Mouse (Mus musculus) neural tube, embryonic 11.5 days (tissue): ENCODE measurements at regions not wholly inside any gene's neighbourhood (a gene's known extent, or its start where the extent isn't known, plus 50 kb on each side); places are given as distances from the start of the nearest gene placed in this dataset.

Source experiments
- ATAC-seq: fragments of 200-750 bp; cut with Nextera tagmentation; 2 replicates; pipeline ENCODE4 v1.8.0; 2017; ENCODE audit warnings: moderate number of reproducible peaks, mild to moderate bottlenecking, moderate TSS enrichment, moderate library complexity; ENCODE audit not compliant: insufficient read depth, low FRiP score, low TSS enrichment
- DNase-seq: peaks from one replicate; pipeline ENCODE4 v3.0.0-alpha.2; 2015; ENCODE audit warnings: low spot score
- H3K27ac ChIP-seq: fragments of 300-500 bp; sonication (generic); 2 replicates; pipeline ENCODE4 v1.5.1; 2014; ENCODE audit warnings: low read depth, mild to moderate bottlenecking, low read length
- H3K27me3 ChIP-seq: fragments of 300-500 bp; sonication (generic); 2 replicates; pipeline ENCODE4 v1.6.1; 2014; ENCODE audit warnings: mild to moderate bottlenecking, low read length, mixed read lengths; ENCODE audit not compliant: control insufficient read depth, insufficient read depth
- H3K36me3 ChIP-seq: fragments of 300-500 bp; sonication (generic); 2 replicates; pipeline ENCODE4 v1.6.1; 2014; ENCODE audit warnings: mild to moderate bottlenecking, low read length, moderate library complexity, mixed read lengths; ENCODE audit not compliant: control insufficient read depth, insufficient read depth
- H3K4me1 ChIP-seq: fragments of 300-500 bp; sonication (generic); 2 replicates; pipeline ENCODE4 v1.6.1; 2014; ENCODE audit warnings: low read length, mixed read lengths; ENCODE audit not compliant: control insufficient read depth, insufficient read depth
- H3K4me2 ChIP-seq: fragments of 300-500 bp; sonication (generic); 2 replicates; pipeline ENCODE4 v1.6.1; 2014; ENCODE audit warnings: low read depth, mild to moderate bottlenecking, moderate library complexity
- H3K4me3 ChIP-seq: fragments of 300-500 bp; sonication (generic); 2 replicates; pipeline ENCODE4 v1.5.1; 2014; ENCODE audit warnings: low read depth, low read length
- H3K9ac ChIP-seq: fragments of 300-500 bp; sonication (generic); 2 replicates; pipeline ENCODE4 v1.6.1; 2014; ENCODE audit warnings: mild to moderate bottlenecking, low read length
- H3K9me3 ChIP-seq: fragments of 300-500 bp; sonication (generic); 2 replicates; pipeline ENCODE4 v1.6.1; 2016; ENCODE audit warnings: low read length; ENCODE audit not compliant: control insufficient read depth
- WGBS: fragments of 180-500 bp; shearing (Covaris S2); extraction: QIAGEN DNeasy Blood & Tissue Kit; methylation state at CpG from one replicate; pipeline ENCODE4 v1.1.7; 2014; 5-methylcytosine and 5-hydroxymethylcytosine counted together

DNA sequence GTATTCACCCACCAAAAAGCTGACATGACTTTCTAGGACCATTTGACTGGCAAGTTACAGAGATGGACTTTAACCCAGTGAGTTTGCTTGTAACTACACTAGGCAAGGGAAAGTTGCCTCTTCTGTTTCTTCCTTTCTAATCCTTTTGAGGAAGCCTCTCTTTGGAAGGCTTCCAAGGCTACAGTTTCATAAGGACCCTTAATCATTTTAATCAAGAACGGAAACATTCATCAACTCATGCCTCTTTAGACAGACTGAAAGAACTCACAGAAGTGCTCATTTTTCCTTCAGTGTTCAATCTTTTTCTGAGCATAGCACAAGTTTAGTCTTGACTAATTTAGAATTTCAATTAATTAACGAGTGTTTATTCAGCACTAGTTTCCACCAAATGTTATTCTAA is 84.2 kb downstream of the Ddx1 start:
- Histone ChIP-seq H3K9ac (no peak overlapping the region), H3K36me3 (no peaks in the 10 kb centered on the region), H3K27ac (no peak overlapping the region), H3K9me3 (no peaks in the 10 kb centered on the region), H3K4me3 (no peak overlapping the region), H3K4me2 (no peak overlapping the region), H3K4me1 (no peaks in the 10 kb centered on the region), H3K27me3 (no peaks in the 10 kb centered on the region)
- DNase-seq (no peak), ATAC-seq (no peak)
- WGBS = 87% methylated on average over 2 of the region's 2 CpGs

DNA sequence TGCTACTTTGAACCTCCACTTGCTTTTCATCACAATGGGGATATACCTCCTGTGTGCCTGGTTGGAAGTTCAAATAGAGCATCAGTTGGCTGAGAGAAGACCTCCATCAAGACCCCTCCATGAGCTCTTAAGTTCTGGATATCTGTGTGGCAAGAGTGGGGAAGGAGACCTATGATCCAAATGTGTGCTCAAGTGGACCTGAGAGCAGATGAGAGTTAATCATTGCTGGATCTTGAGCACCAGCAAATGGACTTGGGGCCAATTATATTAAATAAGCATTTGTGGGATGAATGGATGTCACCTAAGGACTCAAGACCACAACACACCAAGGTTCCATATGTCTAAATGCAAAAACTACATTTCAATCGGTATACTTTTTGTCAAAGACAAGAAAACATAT is 88.0 kb downstream of the Ddx1 start:
- H3K27ac ChIP-seq = no peak overlapping the region
- H3K9me3 ChIP-seq = no peaks in the 10 kb centered on the region
- no peak overlapping the region for H3K9ac ChIP-seq
- peaks cover 2% of the 10 kb centered on the region; the same call in 1 of the 2 replicates for H3K4me1 ChIP-seq
- no peak overlapping the region for H3K4me2 ChIP-seq
- ATAC-seq (no peak), DNase-seq (no peak)
- 81% methylated on average over 1 of the region's 1 CpGs for WGBS
- no peaks in the 10 kb centered on the region for H3K36me3 ChIP-seq
- H3K27me3 ChIP-seq = no peaks in the 10 kb centered on the region
- no peak overlapping the region for H3K4me3 ChIP-seq

DNA sequence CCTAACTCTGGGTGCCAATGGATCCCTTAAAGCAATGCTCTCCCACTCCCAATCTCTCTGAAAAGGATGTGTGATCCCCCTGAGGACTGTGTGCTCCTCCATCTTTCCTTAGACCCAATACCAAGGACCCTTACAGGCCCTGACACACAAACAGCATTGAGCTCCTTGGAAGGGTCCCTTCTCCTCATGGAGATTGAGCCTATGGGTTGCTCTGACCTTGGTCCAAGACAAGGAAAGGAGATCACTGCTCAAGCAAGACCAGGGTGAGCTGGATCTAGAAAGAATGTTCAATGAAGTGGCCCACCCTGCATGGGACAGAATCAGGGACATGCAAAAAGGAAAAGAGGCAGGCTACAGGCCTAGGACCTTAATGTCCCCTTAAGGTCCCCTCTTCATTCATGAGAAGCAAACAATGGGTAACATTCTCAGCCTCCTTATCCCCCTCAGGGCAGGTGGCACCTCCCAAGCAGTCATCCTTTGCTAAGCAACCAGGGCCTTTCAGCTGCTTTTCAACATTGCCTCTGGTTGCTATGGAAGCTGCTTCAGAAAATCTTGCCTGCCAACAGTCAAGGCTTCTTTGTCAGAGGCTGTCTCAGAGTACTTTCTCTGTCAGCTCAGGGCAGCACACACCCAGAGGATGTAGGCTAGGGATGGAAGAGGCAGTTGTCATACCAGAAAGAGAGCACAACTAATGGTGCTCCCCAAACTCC is 89.5 kb downstream of the Ddx1 start:
- no peaks in the 10 kb centered on the region for H3K36me3 ChIP-seq
- peak; percentile 32 for DNase-seq
- no peak overlapping the region for H3K27ac ChIP-seq
- H3K4me2 ChIP-seq = no peak overlapping the region
- H3K4me1 ChIP-seq = peaks cover 2% of the 10 kb centered on the region; the same call in 1 of the 2 replicates
- H3K9me3 ChIP-seq = no peaks in the 10 kb centered on the region
- H3K9ac ChIP-seq = no peak overlapping the region
- no peaks in the 10 kb centered on the region for H3K27me3 ChIP-seq
- no peak overlapping the region for H3K4me3 ChIP-seq
- peak; percentile 45; the same call in 1 of the 2 replicates for ATAC-seq

DNA sequence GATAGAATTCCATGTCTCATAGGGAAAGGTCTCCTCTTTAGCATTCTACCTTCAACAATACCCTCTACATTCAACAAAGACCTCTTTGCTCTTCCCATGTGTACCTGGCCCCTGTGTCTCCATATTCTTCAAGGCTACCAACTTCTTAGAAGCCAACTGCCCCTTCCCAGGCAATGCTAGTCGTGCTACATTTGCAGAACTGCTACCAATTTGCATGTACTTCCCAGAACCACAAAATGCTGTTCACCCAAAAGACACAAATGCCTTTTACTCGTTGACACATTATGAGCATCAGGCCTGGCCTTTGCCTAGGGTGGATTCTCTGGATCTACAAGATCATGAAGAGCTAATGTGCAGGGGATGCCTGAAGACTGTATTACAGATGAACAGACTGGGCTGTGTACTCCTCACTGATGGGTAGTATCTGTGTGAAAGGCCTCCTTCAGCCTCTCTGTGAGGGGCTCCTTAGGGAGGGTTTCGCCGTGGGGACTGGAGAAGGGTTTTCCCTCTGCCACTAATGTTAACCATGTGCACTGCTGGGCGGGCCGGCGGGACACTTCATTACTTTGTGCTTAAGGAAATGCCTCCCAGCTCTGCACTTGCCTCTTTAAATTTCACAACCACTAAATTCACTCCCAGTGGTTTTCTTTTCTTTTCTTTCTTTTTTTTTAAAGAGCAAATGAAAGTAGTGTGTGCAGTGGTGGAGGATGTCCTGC is 91.2 kb downstream of the Ddx1 start:
- Histone ChIP-seq H3K4me3 (no peak overlapping the region), H3K9ac (no peak overlapping the region), H3K4me1 (peaks cover 2% of the 10 kb centered on the region; the same call in 1 of the 2 replicates), H3K27me3 (no peaks in the 10 kb centered on the region), H3K27ac (no peak overlapping the region), H3K36me3 (no peaks in the 10 kb centered on the region), H3K9me3 (no peaks in the 10 kb centered on the region), H3K4me2 (no peak overlapping the region)
- 62% methylated on average over 7 of the region's 7 CpGs for WGBS
- DNase-seq (no peak), ATAC-seq (no peak)

DNA sequence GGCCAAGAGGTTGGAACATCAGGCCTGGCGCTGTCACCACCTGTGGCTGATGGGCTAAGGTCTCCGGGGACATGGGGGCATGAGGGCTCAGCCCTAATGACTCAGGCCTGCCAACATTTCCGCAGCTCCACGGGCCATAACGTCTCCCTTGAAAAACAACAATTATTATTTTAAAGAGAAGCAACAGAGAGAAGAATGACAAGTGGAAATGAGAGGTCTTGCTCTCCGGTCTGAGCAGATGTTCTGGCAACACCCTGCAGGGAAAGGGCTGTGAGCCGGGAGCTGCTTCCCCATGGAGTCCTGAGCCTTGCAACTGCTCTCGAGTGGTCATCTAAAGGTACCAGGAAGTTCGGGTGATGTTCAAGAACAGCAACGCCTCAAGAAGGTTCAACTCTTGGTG is 91.9 kb downstream of the Ddx1 start:
- Histone ChIP-seq H3K4me1 (peaks cover 2% of the 10 kb centered on the region; the same call in 1 of the 2 replicates), H3K4me3 (no peak overlapping the region), H3K27me3 (no peaks in the 10 kb centered on the region), H3K27ac (no peak overlapping the region), H3K9ac (no peak overlapping the region), H3K9me3 (no peaks in the 10 kb centered on the region), H3K36me3 (no peaks in the 10 kb centered on the region), H3K4me2 (no peak overlapping the region)
- DNase-seq = no peak
- WGBS = 66% methylated on average over 10 of the region's 10 CpGs
- no peak for ATAC-seq

DNA sequence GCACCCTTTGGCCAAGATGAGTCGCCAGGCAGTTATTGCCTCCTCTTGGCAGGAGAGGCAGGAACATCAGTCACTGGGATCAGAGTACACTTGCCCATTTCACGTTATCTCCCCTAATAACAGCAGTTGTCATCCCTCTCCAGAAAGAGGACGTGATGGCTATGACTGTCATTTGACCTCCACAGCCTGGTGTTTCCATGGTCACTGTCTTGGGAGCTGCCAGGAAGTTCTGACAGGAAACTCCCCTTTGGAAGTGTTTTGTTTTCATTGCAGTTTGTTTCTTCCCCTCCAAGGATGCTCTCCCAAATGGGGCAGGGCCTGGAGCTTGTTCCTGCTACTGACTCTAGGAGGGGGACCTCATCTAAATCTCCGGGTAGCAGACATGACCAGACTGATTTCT is 98.3 kb downstream of the Ddx1 start:
- DNase-seq = no peak
- H3K9ac ChIP-seq = no peak overlapping the region
- no peak overlapping the region for H3K4me3 ChIP-seq
- no peaks in the 10 kb centered on the region for H3K9me3 ChIP-seq
- H3K27me3 ChIP-seq = no peaks in the 10 kb centered on the region
- no peaks in the 10 kb centered on the region for H3K4me1 ChIP-seq
- no peaks in the 10 kb centered on the region for H3K36me3 ChIP-seq
- no peak overlapping the region for H3K27ac ChIP-seq
- WGBS = 71% methylated on average over 4 of the region's 4 CpGs
- no peak overlapping the region for H3K4me2 ChIP-seq
- no peak for ATAC-seq

DNA sequence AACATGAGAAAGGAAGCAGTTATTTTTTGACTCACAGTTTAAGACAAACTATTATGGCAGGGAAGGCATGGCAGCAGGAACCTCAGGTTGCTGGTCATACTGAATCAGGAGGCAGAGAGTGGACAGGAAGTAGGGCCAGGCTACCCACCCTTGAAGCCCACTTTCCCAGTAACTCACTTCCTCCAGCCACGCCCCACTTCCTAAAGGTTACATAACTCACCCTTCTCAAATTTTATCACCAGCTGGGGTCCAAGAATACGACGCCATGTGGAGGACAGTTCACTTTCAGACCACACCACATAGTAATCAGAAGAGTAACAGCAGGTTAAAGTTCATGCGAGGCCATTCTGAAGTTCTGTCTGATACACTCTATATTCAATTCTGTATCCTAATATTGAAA is 101.8 kb downstream of the Ddx1 start:
- no peak for DNase-seq
- 78% methylated on average over 4 of the region's 4 CpGs for WGBS
- H3K9ac ChIP-seq = no peak overlapping the region
- H3K9me3 ChIP-seq = no peaks in the 10 kb centered on the region
- ATAC-seq = no peak
- H3K36me3 ChIP-seq = no peaks in the 10 kb centered on the region
- H3K27ac ChIP-seq = no peak overlapping the region
- no peak overlapping the region for H3K4me3 ChIP-seq
- no peaks in the 10 kb centered on the region for H3K4me1 ChIP-seq
- no peak overlapping the region for H3K4me2 ChIP-seq
- no peaks in the 10 kb centered on the region for H3K27me3 ChIP-seq

DNA sequence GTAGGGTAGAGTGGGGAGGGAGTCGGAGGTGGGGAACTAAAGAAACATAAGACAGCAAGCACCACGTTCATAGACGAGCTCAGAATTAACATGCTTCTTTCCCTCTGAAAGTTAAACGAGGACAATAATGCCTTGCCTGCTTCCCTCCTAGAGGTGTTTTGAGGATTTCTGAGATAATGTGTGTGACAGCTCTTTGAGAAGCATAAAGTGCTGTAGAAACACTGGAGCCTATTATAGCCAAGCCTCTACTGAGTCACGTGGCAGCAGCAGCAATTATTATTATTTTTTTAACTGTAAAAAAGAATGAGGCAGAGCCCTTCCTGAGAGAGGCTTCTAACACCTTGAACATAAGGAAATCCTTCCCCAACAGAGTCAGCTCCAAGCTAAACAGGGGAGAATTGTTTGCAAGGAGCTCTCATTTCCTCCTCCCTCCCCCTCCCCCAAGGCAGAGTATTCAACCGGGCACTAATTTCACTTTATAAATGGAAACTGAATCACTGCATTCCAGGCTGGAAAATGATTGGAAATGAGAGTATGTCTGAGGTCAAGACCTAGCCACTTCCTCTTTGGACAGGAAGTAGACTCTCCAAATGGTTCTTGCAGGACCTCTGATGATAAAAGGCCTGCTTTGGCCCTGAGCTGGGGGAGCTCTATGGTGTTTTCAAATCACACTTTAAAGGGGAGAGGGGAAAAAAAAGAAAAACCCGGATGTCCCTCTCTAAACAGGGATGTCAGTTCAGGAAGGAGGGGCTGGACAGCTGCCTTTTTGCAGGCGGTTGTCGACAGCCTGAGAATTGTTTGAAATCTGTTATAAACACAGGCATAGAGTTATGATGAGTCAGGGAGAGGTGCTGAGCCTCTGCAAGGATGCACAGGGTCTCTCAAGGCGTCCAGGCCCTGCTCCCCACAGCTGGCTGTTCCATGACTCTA is 103.6 kb downstream of the Ddx1 start:
- H3K4me3 ChIP-seq = no peak overlapping the region
- H3K27me3 ChIP-seq = no peaks in the 10 kb centered on the region
- no peak for DNase-seq
- ATAC-seq = no peak
- no peak overlapping the region for H3K27ac ChIP-seq
- no peaks in the 10 kb centered on the region for H3K9me3 ChIP-seq
- no peak overlapping the region for H3K9ac ChIP-seq
- H3K4me2 ChIP-seq = no peak overlapping the region
- WGBS = 76% methylated on average over 10 of the region's 10 CpGs
- H3K4me1 ChIP-seq = no peaks in the 10 kb centered on the region
- H3K36me3 ChIP-seq = no peaks in the 10 kb centered on the region
